Mouse (Mus musculus) neural tube, embryonic 15.5 days (tissue): ENCODE results near the gene Caml. TPM values are rescaled to one million over a fixed set of nuclear protein-coding genes. Genes with fewer than 3 reads are reported as not detected.
"Not testable (repeated sequence)": the region's sequence is repeated elsewhere in the genome, so short reads cannot be mapped to it uniquely, and the experiment has no call there.

Experiments used
- ATAC-seq: fragments of 200-750 bp; cut with Nextera tagmentation; 2 replicates; pipeline ENCODE4 v1.8.0; 2017; ENCODE audit warnings: mild to moderate bottlenecking, moderate TSS enrichment, moderate library complexity; ENCODE audit not compliant: low FRiP score
- H3K27ac ChIP-seq: fragments of 300-500 bp; sonication (generic); replicated peaks from 2 replicates; pipeline ENCODE4 v1.5.1; 2015; ENCODE audit warnings: mild to moderate bottlenecking, inconsistent platforms
- H3K27me3 ChIP-seq: fragments of 300-500 bp; sonication (generic); replicated peaks from 2 replicates; pipeline ENCODE4 v1.6.1; 2015; ENCODE audit warnings: inconsistent platforms
- H3K36me3 ChIP-seq: fragments of 300-500 bp; sonication (generic); 2 replicates; pipeline ENCODE4 v1.6.1; 2015; ENCODE audit warnings: inconsistent platforms
- H3K4me1 ChIP-seq: fragments of 300-500 bp; sonication (generic); 2 replicates; pipeline ENCODE4 v1.6.1; 2015; ENCODE audit warnings: inconsistent platforms
- H3K4me2 ChIP-seq: fragments of 300-500 bp; sonication (generic); 2 replicates; pipeline ENCODE4 v1.6.1; 2015; ENCODE audit warnings: inconsistent platforms, mild to moderate bottlenecking, moderate library complexity
- H3K4me3 ChIP-seq: fragments of 300-500 bp; sonication (generic); replicated peaks from 2 replicates; pipeline ENCODE4 v1.5.1; 2015; ENCODE audit warnings: mild to moderate bottlenecking, inconsistent platforms
- H3K9ac ChIP-seq: fragments of 300-500 bp; sonication (generic); replicated peaks from 2 replicates; pipeline ENCODE4 v1.6.1; 2015; ENCODE audit warnings: mild to moderate bottlenecking, inconsistent platforms
- H3K9me3 ChIP-seq: fragments of 300-500 bp; sonication (generic); replicated peaks from 2 replicates; pipeline ENCODE4 v1.6.1; 2016; ENCODE audit warnings: inconsistent platforms
- WGBS: fragments of 180-500 bp; shearing (Covaris S2); methylation state at CpG from one replicate; pipeline ENCODE4 v1.1.7; 2015; ENCODE audit warnings: mixed read lengths; 5-methylcytosine and 5-hydroxymethylcytosine counted together
- polyA plus RNA-seq: library from polyadenylated mRNA; unstranded; fragments of >200 nt; fragmentation: Nextera tagmentation; extraction: Ambion mirVana; gene quantifications from 2 replicates; pipeline ENCODE4 v1.2.1, GENCODE M21; 2015

Gene Caml
- polyA plus RNA-seq, 1 experiment from 2014 or later = 117 TPM

- H3K9ac ChIP-seq = peak within 1 kb of the TSS; percentile 91
- peak within 1 kb of the TSS; percentile 98 for H3K4me3 ChIP-seq
- H3K27ac ChIP-seq = peak within 1 kb of the TSS; percentile 76
- no peaks in the 10 kb centered on the region for H3K27me3 ChIP-seq
- no peaks in the 10 kb centered on the region for H3K9me3 ChIP-seq
- ATAC-seq = peak; percentile 92
- H3K36me3 ChIP-seq = peaks cover 55% of the 10 kb centered on the region
- 6% methylated on average over 30 of the region's 30 CpGs for WGBS
- peaks cover 19% of the 10 kb centered on the region for H3K4me1 ChIP-seq
- H3K4me2 ChIP-seq = peak within 1 kb of the TSS; percentile 80
Measured at GRCm38 (mm10) chr13:55634639-55635127, 11.9 kb downstream of the Caml start, which contains the start of gene Ddx46. Gene Ddx46, plus strand, starts transcription at chr13:55635027.

- H3K4me1 ChIP-seq = peaks cover 19% of the 10 kb centered on the region
- peak overlapping the region; percentile 91 for H3K9ac ChIP-seq
- H3K27ac ChIP-seq = peak overlapping the region; percentile 76
- peak; percentile 65 for ATAC-seq
- under 1% methylated on average over 37 of the region's 40 CpGs for WGBS
- H3K4me3 ChIP-seq = peak overlapping the region; percentile 98
- peak overlapping the region; percentile 80 for H3K4me2 ChIP-seq
- H3K27me3 ChIP-seq = no peaks in the 10 kb centered on the region
- no peaks in the 10 kb centered on the region for H3K9me3 ChIP-seq
- H3K36me3 ChIP-seq = peaks cover 56% of the 10 kb centered on the region
Measured at GRCm38 (mm10) chr13:55635146-55635571, 12.4 kb downstream of the Caml start.

- Histone ChIP-seq H3K9me3 (no peaks in the 10 kb centered on the region), H3K9ac (no peak overlapping the region), H3K4me1 (peaks cover 19% of the 10 kb centered on the region), H3K36me3 (peaks cover 54% of the 10 kb centered on the region), H3K4me2 (peak overlapping the region; percentile 80), H3K27ac (no peak overlapping the region), H3K4me3 (no peak overlapping the region; the same call in 1 of the 2 replicates), H3K27me3 (no peaks in the 10 kb centered on the region)
- no peak for ATAC-seq
- 95% methylated on average over 14 of the region's 14 CpGs for WGBS
Measured at GRCm38 (mm10) chr13:55636185-55636983, 13.6 kb downstream of the Caml start.

GRCm38 (mm10) chr13:55640480-55640879 lies 17.7 kb downstream of the Caml start:
- not testable (repeated sequence) for ATAC-seq, H3K27ac ChIP-seq, H3K9ac ChIP-seq, H3K4me3 ChIP-seq, H3K4me2 ChIP-seq, H3K27me3 ChIP-seq, H3K9me3 ChIP-seq
- H3K36me3 ChIP-seq = peaks cover 47% of the 10 kb centered on the region
- 56% methylated on average over 8 of the region's 8 CpGs for WGBS
- peaks cover 15% of the 10 kb centered on the region for H3K4me1 ChIP-seq

- Histone ChIP-seq H3K36me3 (peaks cover 68% of the 10 kb centered on the region), H3K27ac (no peak overlapping the region), H3K4me3 (no peak overlapping the region), H3K4me1 (no peaks in the 10 kb centered on the region), H3K9me3 (no peaks in the 10 kb centered on the region), H3K27me3 (no peaks in the 10 kb centered on the region), H3K9ac (no peak overlapping the region), H3K4me2 (no peak overlapping the region)
- no peak for ATAC-seq
- WGBS = 85% methylated on average over 2 of the region's 2 CpGs
Measured at GRCm38 (mm10) chr13:55644525-55644924, 21.7 kb downstream of the Caml start.

- H3K27ac ChIP-seq = no peak overlapping the region
- H3K9ac ChIP-seq = no peak overlapping the region
- no peaks in the 10 kb centered on the region for H3K9me3 ChIP-seq
- no peak overlapping the region for H3K4me2 ChIP-seq
- no peak overlapping the region for H3K4me3 ChIP-seq
- H3K4me1 ChIP-seq = no peaks in the 10 kb centered on the region
- ATAC-seq = no peak
- H3K27me3 ChIP-seq = no peaks in the 10 kb centered on the region
- peaks cover 99% of the 10 kb centered on the region for H3K36me3 ChIP-seq
- 89% methylated on average over 12 of the region's 12 CpGs for WGBS
Measured at GRCm38 (mm10) chr13:55650098-55650497, 27.3 kb downstream of the Caml start.

GRCm38 (mm10) chr13:55650980-55651379 lies 28.2 kb downstream of the Caml start:
- Histone ChIP-seq H3K4me2 (no peak overlapping the region), H3K27ac (no peak overlapping the region), H3K4me3 (no peak overlapping the region), H3K4me1 (no peaks in the 10 kb centered on the region), H3K36me3 (peaks cover 99% of the 10 kb centered on the region), H3K9ac (no peak overlapping the region), H3K27me3 (no peaks in the 10 kb centered on the region), H3K9me3 (no peaks in the 10 kb centered on the region)
- 95% methylated on average over 6 of the region's 6 CpGs for WGBS
- no peak for ATAC-seq

GRCm38 (mm10) chr13:55668550-55668949 lies 45.7 kb downstream of the Caml start:
- Histone ChIP-seq H3K9me3 (no peaks in the 10 kb centered on the region), H3K4me1 (no peaks in the 10 kb centered on the region), H3K36me3 (peaks cover 91% of the 10 kb centered on the region), H3K4me2 (no peak overlapping the region), H3K27ac (no peak overlapping the region), H3K9ac (no peak overlapping the region), H3K4me3 (no peak overlapping the region), H3K27me3 (no peaks in the 10 kb centered on the region)
- ATAC-seq = no peak
- WGBS = 78% methylated on average over 6 of the region's 6 CpGs

GRCm38 (mm10) chr13:55672711-55673110 lies 49.9 kb downstream of the Caml start:
- no peak overlapping the region for H3K9ac ChIP-seq

GRCm38 (mm10) chr13:55677364-55677763 lies 54.6 kb downstream of the Caml start:
- Histone ChIP-seq H3K9me3 (no peaks in the 10 kb centered on the region), H3K4me1 (no peaks in the 10 kb centered on the region), H3K27me3 (no peaks in the 10 kb centered on the region), H3K27ac (no peak overlapping the region), H3K4me3 (no peak overlapping the region), H3K9ac (no peak overlapping the region), H3K4me2 (no peak overlapping the region), H3K36me3 (peaks cover 80% of the 10 kb centered on the region)
- 74% methylated on average over 8 of the region's 8 CpGs for WGBS
- no peak for ATAC-seq

More at GRCm38 (mm10) chr13:55672711-55673110, 49.9 kb downstream of the Caml start:
- Histone ChIP-seq H3K27me3 (no peaks in the 10 kb centered on the region), H3K9me3 (no peaks in the 10 kb centered on the region), H3K36me3 (peaks cover 87% of the 10 kb centered on the region), H3K27ac (no peak overlapping the region), H3K4me2 (no peak overlapping the region), H3K4me1 (no peaks in the 10 kb centered on the region), H3K4me3 (no peak overlapping the region)
- WGBS = 95% methylated on average over 6 of the region's 6 CpGs
- no peak for ATAC-seq
